Mouse (Mus musculus): ENCODE results near the gene Wfdc16. TPM values are rescaled to one million over a fixed set of nuclear protein-coding genes. Genes with fewer than 3 reads are reported as not detected.
"Not testable (repeated sequence)": the region's sequence is repeated elsewhere in the genome, so short reads cannot be mapped to it uniquely, and the experiment has no call there.

Gene Wfdc16
- polyA plus RNA-seq, 1 experiment = not detected

GRCm38 (mm10) chr2:164619050-164619449, 19.5 kb downstream of the Wfdc16 start:
- no peak for TF ChIP-seq GATA1 (IDR thresholded peaks at IDR 0.05; ENCODE audit: low read length)

DNA sequence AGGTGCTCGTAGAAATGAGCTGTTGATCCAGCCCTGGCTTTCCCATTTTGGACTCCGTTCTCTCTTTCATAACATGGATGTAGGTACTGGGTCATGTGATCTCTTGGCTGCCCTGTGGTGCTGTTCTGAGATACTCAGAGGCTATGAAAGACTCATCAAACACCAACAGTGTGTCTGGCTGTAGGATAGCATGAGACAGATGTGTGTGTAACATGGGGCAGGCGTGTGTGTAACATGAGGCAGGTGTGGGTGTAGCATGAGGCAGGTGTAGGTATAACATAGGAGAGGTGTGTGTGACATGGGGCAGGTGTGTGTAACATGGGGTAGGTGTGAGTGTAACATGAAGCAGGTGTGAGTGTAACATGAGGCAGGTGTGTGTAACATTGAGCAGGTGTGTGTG, 23.2 kb downstream of the Wfdc16 start:
- TF ChIP-seq GATA1 (IDR thresholded peaks at IDR 0.05; ENCODE audit: low read length) = no peak

DNA sequence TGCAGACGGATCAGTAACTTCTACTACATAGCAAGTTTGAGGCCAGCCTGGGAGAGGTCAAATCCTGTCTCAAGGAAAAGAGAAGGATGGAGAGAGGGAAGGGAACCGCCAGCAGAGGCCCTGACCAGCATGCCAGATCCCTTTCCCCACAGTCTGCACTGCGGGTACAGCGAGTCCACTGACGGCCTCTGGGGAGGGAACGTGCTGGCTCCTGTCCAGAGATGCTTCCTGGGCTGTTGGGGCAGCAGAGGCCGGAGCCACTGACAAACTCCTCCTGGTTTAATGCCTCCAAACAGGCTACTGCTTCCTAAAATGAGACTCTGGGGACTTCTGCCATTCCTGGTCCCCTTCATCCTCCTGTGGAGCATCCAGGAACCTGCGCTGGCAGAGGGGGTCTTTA, 25.1 kb downstream of the Wfdc16 start, which contains the start of the genes Wfdc6b and Wfdc8:
TSS of gene Wfdc6b (plus strand) at position 52 of the 400 bp plus-strand sequence.
TSS of gene Wfdc8 (minus strand) at position 156 of the 400 bp plus-strand sequence.
- TF ChIP-seq GATA1 (IDR thresholded peaks at IDR 0.05; ENCODE audit: low read length) = not testable (repeated sequence)

- TF ChIP-seq GATA1 (IDR thresholded peaks at IDR 0.05; ENCODE audit: low read length) = no peak
These were observed 29.8 kb downstream of the Wfdc16 start for GRCm38 (mm10) chr2:164608781-164609180.

- TF ChIP-seq GATA1 (IDR thresholded peaks at IDR 0.05; ENCODE audit: low read length) = no peak
These were observed 34.2 kb downstream of the Wfdc16 start for GRCm38 (mm10) chr2:164604411-164604810.

DNA sequence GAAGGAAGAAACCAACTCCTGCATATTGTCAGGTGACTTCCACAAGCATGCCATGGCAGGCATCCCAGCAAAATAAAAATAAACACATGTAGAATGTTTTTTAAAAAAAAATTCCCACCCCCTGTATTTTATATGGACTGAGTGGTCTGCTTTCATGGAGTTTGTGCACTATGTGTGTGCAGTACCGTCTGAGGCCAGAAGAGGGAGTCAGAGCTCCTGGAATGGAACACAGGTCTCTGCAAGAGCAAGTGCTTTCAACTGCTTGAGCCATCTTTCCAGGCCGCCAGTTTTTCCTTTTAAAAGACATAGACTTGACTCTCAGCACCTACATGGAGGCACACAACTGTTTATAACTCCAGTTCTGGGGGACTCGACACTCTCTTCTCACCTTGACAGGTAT, 35.1 kb downstream of the Wfdc16 start:
- no peak for TF ChIP-seq GATA1 (IDR thresholded peaks at IDR 0.05; ENCODE audit: low read length)

DNA sequence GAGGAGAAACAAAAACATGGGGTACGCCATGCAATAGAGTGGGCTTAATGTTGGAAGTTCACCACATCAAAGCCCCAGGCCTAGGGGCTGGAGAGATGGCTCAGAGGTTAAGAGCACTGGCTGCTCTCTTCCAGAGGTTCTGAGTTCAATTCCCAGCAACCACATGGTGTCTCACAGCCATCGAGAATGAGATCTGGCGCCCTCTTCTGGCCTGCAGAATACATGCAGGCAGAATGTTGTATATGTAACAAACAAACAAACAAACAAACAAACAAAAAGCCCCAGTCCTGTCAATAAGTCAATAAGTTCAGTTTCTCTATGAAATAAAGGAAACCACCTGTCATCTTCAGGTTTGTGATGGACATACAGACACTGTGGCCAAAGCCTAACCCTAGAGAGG, 38.4 kb downstream of the Wfdc16 start:
- no peak for TF ChIP-seq GATA1 (IDR thresholded peaks at IDR 0.05; ENCODE audit: low read length)

DNA sequence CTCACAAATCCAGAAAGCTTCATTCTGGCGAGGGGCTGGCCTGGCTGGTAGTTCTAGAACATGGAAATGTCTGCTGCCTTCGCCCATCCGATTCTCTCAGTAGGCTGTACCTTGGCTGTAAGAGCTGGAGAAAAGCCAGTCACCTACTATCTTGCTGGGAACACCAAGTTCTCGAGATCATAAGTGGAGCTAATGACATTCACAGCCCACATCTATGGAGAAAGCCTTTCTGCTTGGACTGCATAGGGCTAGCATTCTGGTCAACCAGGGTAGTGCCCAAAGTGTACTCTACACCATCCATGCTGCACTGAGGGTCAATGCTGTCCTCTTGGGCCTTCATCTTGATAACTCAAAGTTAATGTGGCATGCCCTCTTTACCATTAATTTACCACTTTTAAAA, 45.1 kb downstream of the Wfdc16 start, which contains the start of gene Eppin:
TSS of gene Eppin (minus strand) at position 101 of the 400 bp plus-strand sequence.
- TF ChIP-seq GATA1 (IDR thresholded peaks at IDR 0.05; ENCODE audit: low read length) = no peak

DNA sequence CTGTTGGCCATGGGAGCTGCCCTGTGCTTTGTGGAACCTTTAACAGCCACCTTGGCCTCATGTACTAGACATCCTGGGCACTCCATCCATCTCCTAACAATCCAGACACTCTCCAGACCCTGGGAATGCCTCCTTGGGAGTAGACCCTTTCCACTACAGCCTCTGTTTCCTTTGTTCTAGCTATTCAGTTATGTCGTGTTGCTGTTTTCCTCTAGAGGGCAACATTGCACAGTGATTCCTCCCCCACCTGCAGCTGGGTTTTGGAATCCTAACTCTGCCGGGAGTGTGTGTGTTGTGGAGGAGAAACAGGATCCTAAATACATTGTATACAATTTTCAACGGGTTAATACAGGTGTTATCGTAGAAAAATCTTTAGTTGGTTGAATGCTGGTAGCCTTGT, 46.6 kb downstream of the Wfdc16 start:
- no peak for TF ChIP-seq GATA1 (IDR thresholded peaks at IDR 0.05; ENCODE audit: low read length)

- not testable (repeated sequence) for TF ChIP-seq GATA1 (IDR thresholded peaks at IDR 0.05; ENCODE audit: low read length)
These were observed 53.4 kb downstream of the Wfdc16 start, which contains the start of gene Wfdc6a for GRCm38 (mm10) chr2:164585025-164585725. Gene Wfdc6a, minus strand, starts transcription at chr2:164585447.

Other genes with a start within 250 kb of the Wfdc16 start
- gene Slpi, start 249.7 kb downstream of the Wfdc16 start, polyA plus RNA-seq (2012) = not detected in 2 replicates
- gene Rbpjl, start 235.7 kb downstream of the Wfdc16 start, polyA plus RNA-seq (2012) = not detected in 2 replicates
- not detected in 2 replicates for gene Matn4, start 233.6 kb downstream of the Wfdc16 start, polyA plus RNA-seq (2012)
- not detected in 2 replicates for gene Sdc4, start 194.9 kb downstream of the Wfdc16 start, polyA plus RNA-seq (2012)
- gene Sys1, start 181.8 kb downstream of the Wfdc16 start, polyA plus RNA-seq (2012) = 219 and 244 TPM in 2 replicates
- 8.1 and 9.4 TPM in 2 replicates for gene Gm20458, start 177.8 kb downstream of the Wfdc16 start, polyA plus RNA-seq (2012)
- gene Trp53tg5, start 165.1 kb downstream of the Wfdc16 start, polyA plus RNA-seq (2012) = not detected in 2 replicates
- 25.2 and 30.2 TPM in 2 replicates for gene Dbndd2, start 152.7 kb downstream of the Wfdc16 start, polyA plus RNA-seq (2012)
- gene Pigt, start 141.3 kb downstream of the Wfdc16 start, polyA plus RNA-seq (2012) = 118 and 139 TPM in 2 replicates
- gene Wfdc2, start 76.4 kb downstream of the Wfdc16 start, polyA plus RNA-seq (2012) = not detected in 2 replicates
- not detected in 2 replicates for gene Spint3, start 65.3 kb downstream of the Wfdc16 start, polyA plus RNA-seq (2012)
- gene Wfdc6a, start 53.3 kb downstream of the Wfdc16 start, polyA plus RNA-seq (2012) = not detected in 2 replicates
- not detected in 2 replicates for gene Eppin, start 45.2 kb downstream of the Wfdc16 start, polyA plus RNA-seq (2012)
- gene Wfdc6b, start 25.3 kb downstream of the Wfdc16 start, polyA plus RNA-seq (2012) = not detected in 2 replicates
- not detected in 2 replicates for gene Wfdc8, start 25.2 kb downstream of the Wfdc16 start, polyA plus RNA-seq (2012)
- gene Wfdc10, start 17.2 kb upstream of the Wfdc16 start, polyA plus RNA-seq (2012) = not detected in 2 replicates
- not detected in 2 replicates for gene Wfdc9, start 17.8 kb upstream of the Wfdc16 start, polyA plus RNA-seq (2012)
- gene Wfdc11, start 35.3 kb upstream of the Wfdc16 start, polyA plus RNA-seq (2012) = not detected in 2 replicates
- gene Wfdc13, start 46.3 kb upstream of the Wfdc16 start, polyA plus RNA-seq (2012) = not detected in 2 replicates
- not detected in 2 replicates for gene Spint4, start 59.7 kb upstream of the Wfdc16 start, polyA plus RNA-seq (2012)
- gene Spint5, start 76.5 kb upstream of the Wfdc16 start, polyA plus RNA-seq (2012) = not detected in 2 replicates
- 0.03 and 0.04 TPM in 2 replicates for gene Wfdc3, start 107.1 kb upstream of the Wfdc16 start, polyA plus RNA-seq (2012)
- gene Dnttip1, start 107.2 kb upstream of the Wfdc16 start, polyA plus RNA-seq (2012) = 131 and 212 TPM in 2 replicates
- gene Ube2c, start 131.1 kb upstream of the Wfdc16 start, polyA plus RNA-seq (2012) = 170 and 261 TPM in 2 replicates
- gene Tnnc2, start 141.2 kb upstream of the Wfdc16 start, polyA plus RNA-seq (2012) = not detected in 2 replicates
- gene Snx21, start 147.0 kb upstream of the Wfdc16 start, polyA plus RNA-seq (2012) = 3.9 and 5.2 TPM in 2 replicates
- 34.2 and 58.7 TPM in 2 replicates for gene Acot8, start 166.1 kb upstream of the Wfdc16 start, polyA plus RNA-seq (2012)
- 1.6 TPM in 2 replicates for gene Zswim3, start 166.3 kb upstream of the Wfdc16 start, polyA plus RNA-seq (2012)
- gene Zswim1, start 183.9 kb upstream of the Wfdc16 start, polyA plus RNA-seq (2012) = 29.9 and 31.4 TPM in 2 replicates
- gene Spata25, start 189.7 kb upstream of the Wfdc16 start, polyA plus RNA-seq (2012) = not detected in 2 replicates
- gene Ctsa, start 194.1 kb upstream of the Wfdc16 start, polyA plus RNA-seq (2012) = 12.4 and 46.9 TPM in 2 replicates
- gene Neurl2, start 194.7 kb upstream of the Wfdc16 start, polyA plus RNA-seq (2012) = 0.08 TPM in 1 of 2 replicates, not detected in the other
- gene Pltp, start 218.9 kb upstream of the Wfdc16 start, polyA plus RNA-seq (2012) = not detected in 2 replicates
- gene Pcif1, start 240.5 kb upstream of the Wfdc16 start, polyA plus RNA-seq (2012) = 110 and 119 TPM in 2 replicates